Mouse (Mus musculus) layer of hippocampus, postnatal 10 days (tissue): ENCODE data around the gene Olfr1463. TPM values are rescaled to one million over a fixed set of nuclear protein-coding genes. Genes with fewer than 3 reads are reported as not detected.

ENCODE experiments used
- DNase-seq, 2 experiments: peaks; one replicate each; pipeline ENCODE4 v3.0.0; 2021; ENCODE audit warnings: low spot score in 2 of 2
- long read RNA-seq: library from polyadenylated mRNA; stranded (forward); transcript quantifications from one replicate; pipeline ENCODE4 v2.0.0, GENCODE M21; 2023
- total RNA-seq, 2 experiments: library from RNA; stranded (reverse); gene quantifications; 2 replicates each; pipeline ENCODE4 v1.2.3; 2021

Gene Olfr1463
- not detected for total RNA-seq
- long read RNA-seq: 0 reads

GRCm38 (mm10) chr19:13231028-13231427, at the start of gene Olfr1463:
Gene Olfr1463 (plus strand): TSS chr19:13231328.
- DNase-seq: no peak

- DNase-seq: no peak
Measured at GRCm38 (mm10) chr19:13185434-13185833, 45.7 kb upstream of the Olfr1463 start, which contains the start of gene Olfr1462. Gene Olfr1462 (plus strand): TSS chr19:13185734.

GRCm38 (mm10) chr19:13221666-13222065, 9.5 kb upstream of the Olfr1463 start:
- DNase-seq: no peak

Other genes starting within 250 kb of the Olfr1463 start
- gene Olfr1451, start 236.3 kb upstream of the Olfr1463 start, total RNA-seq: not detected
- gene Olfr1453, start 203.0 kb upstream of the Olfr1463 start, total RNA-seq: not detected
- not detected for gene Olfr1454, start 170.7 kb upstream of the Olfr1463 start, total RNA-seq
- not detected for gene Olfr1457, start 133.4 kb upstream of the Olfr1463 start, total RNA-seq
- gene Olfr1458, start 124.6 kb upstream of the Olfr1463 start, total RNA-seq: not detected
- gene Olfr1459, start 81.8 kb upstream of the Olfr1463 start, total RNA-seq: under 1 TPM; 0.22 to 0.23 TPM
- gene Olfr1461, start 68.3 kb upstream of the Olfr1463 start, total RNA-seq: not detected
- not detected for gene Olfr1462, start 45.6 kb upstream of the Olfr1463 start, total RNA-seq
- gene Olfr1465, start 84.2 kb downstream of the Olfr1463 start, total RNA-seq: not detected
- not detected for gene Olfr1466, start 107.5 kb downstream of the Olfr1463 start, total RNA-seq
- gene Olfr1467, start 130.9 kb downstream of the Olfr1463 start, total RNA-seq: not detected
- gene Olfr1469, start 176.5 kb downstream of the Olfr1463 start, total RNA-seq: not detected
- not detected for gene Olfr1471, start 212.1 kb downstream of the Olfr1463 start, total RNA-seq
- not detected for gene Olfr1472, start 224.8 kb downstream of the Olfr1463 start, total RNA-seq
- not detected for gene Olfr1474, start 238.2 kb downstream of the Olfr1463 start, total RNA-seq
- not detected for gene Olfr1475, start 248.9 kb downstream of the Olfr1463 start, total RNA-seq